Mouse (Mus musculus): ENCODE measurements around the gene Sox1.

Gene Sox1

DNA sequence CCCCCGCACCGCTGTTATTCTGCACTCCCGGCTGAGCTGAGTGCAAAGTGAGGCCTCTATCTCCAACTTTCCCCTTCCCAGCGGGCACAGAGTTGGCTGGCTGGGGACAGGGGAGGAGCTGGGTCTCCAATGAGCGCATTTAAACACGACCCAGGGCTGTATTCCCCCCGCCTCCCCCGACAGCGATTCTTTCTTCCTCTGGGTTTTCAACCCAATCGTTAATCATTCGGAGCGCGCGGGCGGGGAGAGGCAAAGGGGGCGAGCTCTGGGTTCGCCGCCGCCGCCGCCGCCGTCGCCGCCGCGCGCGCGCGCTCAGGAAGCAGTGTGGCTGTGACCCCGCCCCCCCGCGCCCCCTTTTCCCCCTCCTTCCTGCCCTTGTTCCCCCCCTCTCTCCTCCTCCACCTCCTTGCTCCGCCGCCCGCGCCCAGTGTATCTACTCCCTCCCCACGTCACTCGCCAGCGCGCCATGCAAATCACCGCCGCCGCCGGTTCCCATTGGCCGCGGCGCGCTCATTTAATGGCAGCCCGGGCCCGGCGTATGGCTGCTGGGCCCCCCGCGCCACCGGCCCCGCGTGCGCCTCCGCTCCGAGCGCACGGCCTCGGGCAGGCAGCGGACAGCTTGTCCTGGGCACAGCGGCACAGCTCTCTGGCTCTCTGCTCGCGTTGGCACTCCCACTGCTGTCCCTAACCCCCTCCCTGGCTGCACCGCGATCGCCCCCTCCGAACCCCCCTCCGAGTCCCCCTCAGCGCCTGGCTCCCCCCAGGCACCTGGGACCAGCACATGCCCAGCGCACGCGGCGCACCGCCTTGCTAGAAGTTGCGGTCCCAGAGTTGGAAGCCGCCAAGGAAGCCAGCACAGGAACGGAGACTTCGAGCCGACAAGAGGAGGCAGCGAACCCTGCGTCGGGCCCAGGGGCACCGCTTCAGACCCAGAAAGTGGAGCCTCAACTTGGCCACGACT lies at the start of gene Sox1:
Sox1 (plus strand) TSS at position 225 of the 961 bp plus-strand sequence.
- peak in 1 of 2 experiments; percentile 60 for DNase-seq (ENCODE audit: low spot score in 2 of 2)

DNA sequence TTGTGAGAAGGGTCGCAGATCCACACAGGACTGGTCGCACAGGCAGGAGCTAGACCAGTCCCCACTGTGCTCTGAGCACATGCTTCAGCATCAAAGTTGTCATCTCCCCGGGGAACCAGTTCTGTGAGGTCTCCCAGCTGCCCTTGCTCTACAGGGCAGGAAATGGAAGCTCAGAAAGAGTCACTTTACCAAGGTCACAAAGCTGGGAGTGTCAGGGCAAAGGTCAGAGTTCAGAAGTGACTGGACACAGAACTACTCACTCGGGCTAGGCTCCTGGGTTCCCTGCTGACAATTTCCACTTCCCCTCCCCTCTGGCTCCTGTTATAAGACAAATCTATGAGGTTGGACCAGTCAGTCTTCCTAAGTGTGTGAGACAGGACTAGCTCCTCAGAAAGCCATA lies 49.2 kb upstream of the Sox1 start:
- DNase-seq (ENCODE audit: low spot score in 2 of 2), result no peak

DNA sequence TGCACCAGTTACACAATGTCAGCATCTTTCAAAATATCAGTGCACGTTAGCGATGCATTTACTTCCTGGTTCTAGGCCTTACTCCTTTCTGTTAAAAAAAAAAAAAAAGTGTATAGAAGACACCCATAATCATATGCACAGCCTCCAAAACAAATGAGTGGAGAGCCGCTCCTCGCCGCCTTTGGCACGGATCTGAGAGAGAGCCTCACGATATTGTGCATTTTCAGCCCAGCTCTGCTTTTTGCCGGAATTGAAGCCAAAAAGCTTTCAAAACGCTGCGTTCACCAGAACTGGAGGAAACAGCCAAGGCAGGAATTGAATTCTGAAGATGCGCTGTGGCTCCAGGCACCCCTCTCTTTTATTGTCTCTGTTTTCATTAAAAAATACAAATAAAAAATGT lies 48.2 kb upstream of the Sox1 start:
- DNase-seq (ENCODE audit: low spot score in 2 of 2), result no peak

DNA sequence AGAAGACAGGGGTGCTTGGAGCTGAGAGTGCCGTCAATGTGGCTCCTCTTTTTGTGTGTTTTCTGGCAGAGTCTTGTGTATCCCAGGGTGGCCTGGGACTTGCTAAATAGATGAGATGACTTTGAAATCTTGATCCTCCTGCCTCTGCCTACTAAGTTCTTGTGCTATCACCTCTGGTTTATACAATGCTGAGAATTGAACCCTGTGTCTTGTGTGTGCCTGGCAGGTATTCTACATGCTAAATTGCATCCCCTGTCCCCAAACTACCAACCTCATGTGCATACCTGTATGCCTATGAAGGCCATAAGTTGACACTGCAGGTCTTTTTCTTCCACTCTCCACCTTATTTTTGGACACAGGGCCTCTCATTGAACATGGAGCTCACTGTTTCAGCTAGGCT lies 46.8 kb upstream of the Sox1 start:
- no peak for DNase-seq (ENCODE audit: low spot score in 2 of 2)

DNA sequence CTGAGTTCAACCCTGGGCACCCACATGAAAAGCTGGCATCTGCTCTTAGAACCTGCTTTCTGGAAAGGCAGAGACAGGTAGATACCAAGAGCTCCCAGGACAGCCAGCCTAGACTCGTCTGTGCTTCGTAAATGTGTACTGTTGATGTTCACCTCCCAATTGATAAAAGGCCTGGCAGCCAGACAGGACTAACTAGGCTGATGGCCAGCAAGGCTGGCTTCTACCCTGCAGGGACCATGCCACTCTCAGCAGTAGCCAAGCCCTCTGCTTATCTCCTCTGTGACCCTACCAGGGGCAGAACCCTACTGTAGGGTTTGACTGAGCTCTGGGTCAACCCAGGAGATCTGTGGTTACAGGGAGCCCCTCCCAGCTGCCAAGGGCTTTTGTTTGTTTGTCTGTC lies 45.5 kb upstream of the Sox1 start:
- DNase-seq (ENCODE audit: low spot score in 2 of 2), result no peak

DNA sequence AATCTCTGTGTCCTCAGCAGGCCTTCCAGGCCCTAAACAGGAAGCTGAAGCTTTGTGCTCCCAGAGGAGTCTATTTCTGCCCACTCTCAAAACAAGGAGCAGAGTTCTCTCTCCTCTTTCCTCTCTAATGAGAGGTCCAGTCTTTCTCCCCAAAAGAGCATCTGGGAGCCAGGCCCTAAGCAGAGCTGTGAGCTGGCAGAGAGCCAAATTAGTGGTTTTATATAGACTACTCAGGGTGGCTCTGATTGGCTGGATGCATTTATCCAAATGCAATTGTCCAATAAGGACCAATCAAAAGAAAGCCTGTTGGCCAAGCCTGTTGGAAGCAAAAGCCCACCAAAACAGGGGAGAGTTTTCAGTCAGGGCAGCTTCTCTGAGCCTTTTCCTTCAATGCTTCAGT lies 44.0 kb upstream of the Sox1 start:
- no peak for DNase-seq (ENCODE audit: low spot score in 2 of 2)

DNA sequence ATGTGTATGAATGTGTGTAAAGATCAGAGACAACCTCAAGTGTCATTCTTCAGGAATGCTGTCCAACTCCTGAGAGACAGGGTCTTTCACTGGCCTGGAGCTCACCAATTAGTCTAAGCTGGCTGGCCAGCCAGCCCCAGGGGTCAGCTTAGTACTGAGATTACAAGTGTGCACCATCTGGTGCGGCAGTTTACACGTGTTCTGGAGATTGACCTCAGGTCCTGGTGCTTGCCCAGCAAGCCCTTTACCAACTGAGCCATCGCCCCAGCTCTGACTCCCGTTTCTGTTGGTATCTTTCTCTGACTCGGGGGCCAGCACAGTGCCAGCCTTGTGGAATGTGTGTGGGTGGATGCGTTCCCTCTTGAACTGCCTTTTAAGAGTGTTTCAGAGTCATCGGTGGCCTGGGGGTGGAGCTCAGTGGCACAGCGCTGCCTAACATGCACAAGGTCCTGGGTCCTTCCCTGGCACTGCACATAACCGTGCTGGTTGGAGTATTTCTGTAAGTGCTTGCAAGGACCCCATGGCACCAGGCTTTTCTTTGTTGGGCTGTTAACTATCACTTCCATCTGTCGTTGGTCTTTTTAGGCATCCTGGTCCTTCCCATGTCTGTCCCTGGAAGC lies 40.6 kb upstream of the Sox1 start:
- DNase-seq (ENCODE audit: low spot score in 2 of 2), result no peak

DNA sequence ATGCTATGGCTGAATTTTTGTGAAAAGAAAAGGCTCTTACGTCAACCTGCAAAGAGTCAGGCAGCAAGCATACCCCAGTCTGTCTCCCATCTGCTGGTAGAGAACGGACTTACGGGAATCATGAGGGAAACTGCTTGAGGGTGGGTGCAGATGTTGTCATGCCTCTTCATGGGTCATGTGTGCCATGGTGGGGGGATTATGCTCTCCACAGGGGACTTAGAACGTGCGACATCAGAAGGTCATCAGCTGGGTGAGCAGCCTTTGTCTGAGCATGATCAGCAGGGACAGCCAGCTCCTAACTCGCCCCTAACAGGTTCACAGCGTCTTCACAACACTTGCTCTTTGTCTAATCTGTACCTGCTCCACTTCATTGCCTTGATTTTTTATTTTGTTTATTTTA lies 26.9 kb upstream of the Sox1 start:
- no peak for DNase-seq (ENCODE audit: low spot score in 2 of 2)

DNA sequence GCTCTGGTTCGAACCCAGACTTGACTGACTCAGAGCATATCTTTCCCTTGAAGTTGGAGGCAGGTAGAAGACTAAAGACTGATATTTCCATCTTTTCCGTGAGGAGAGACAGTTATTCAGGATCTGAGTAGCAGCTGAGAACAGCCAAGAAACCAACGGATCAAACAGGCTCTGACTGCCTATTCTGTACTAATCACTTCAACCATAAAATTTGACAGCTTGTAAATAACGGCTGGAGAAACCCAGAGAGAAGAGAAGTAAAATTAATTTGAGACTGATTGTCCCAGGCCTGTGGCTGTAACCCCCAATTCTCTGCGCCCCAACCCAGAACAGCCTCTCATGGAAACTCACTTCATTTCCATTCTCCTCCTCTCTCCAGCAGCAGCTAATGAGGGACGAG lies 26.2 kb upstream of the Sox1 start:
- no peak for DNase-seq (ENCODE audit: low spot score in 2 of 2)

DNA sequence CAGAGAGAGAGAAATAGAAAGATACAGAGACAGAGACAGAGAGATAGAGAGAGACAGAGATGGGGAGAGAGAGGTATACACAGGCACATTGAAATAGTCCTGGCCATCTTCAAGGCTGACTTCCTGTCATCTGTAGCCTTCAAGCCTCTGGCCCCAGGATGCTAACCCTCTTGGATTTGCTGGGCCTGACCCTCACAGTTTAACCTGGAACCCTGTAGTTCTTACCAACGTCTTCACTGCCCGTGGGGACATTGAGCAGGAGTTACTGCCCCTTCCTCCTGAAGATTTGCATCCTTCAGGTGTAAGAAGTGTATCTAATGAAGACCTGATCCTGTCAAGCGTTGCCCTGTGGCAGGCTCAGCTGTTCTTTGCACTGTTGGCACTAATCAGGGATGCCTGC lies 14.0 kb upstream of the Sox1 start:
- DNase-seq (ENCODE audit: low spot score in 2 of 2), result no peak

DNA sequence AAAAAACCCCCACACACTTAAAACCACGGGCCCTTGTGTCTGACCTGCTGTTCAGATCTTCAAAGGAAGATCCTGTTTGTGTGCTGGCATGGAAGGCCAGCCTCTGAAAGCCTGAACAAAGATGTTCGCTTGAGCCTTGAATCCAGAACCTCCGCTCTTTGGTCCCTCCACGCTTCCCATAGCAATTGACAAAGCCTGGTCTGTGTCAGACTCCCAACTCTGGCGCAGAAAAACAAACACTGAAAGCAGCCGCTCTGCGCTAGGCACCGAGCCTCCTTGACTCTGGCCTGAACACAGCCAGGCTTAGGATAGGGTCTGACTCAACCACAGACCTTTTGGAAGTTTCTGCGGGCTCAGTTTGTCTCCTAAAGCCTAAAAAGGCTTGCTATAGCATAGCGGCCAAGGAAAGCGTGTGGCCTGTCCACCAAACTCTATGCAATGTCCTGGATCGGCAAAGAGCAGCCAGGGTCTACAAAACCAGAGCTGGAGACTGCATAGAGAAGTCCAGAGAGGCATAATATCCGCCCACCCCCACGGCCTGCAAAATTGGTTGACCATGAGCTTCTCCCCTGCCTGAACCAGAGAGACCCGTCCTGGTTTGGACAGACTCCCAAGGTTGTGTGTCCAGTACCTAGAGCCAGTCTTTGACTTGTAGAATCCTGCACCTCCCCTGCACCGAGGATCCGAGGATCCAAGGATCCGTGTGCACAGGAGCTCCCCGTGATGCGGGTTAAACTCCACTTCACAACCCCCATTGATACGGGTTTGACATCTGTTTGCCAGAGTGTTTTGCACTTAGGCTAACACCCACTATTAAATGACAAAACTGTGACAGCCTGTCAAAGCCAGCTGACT lies 12.2 kb upstream of the Sox1 start:
- DNase-seq (ENCODE audit: low spot score in 2 of 2), result peak in 1 of 2 experiments; percentile 48

DNA sequence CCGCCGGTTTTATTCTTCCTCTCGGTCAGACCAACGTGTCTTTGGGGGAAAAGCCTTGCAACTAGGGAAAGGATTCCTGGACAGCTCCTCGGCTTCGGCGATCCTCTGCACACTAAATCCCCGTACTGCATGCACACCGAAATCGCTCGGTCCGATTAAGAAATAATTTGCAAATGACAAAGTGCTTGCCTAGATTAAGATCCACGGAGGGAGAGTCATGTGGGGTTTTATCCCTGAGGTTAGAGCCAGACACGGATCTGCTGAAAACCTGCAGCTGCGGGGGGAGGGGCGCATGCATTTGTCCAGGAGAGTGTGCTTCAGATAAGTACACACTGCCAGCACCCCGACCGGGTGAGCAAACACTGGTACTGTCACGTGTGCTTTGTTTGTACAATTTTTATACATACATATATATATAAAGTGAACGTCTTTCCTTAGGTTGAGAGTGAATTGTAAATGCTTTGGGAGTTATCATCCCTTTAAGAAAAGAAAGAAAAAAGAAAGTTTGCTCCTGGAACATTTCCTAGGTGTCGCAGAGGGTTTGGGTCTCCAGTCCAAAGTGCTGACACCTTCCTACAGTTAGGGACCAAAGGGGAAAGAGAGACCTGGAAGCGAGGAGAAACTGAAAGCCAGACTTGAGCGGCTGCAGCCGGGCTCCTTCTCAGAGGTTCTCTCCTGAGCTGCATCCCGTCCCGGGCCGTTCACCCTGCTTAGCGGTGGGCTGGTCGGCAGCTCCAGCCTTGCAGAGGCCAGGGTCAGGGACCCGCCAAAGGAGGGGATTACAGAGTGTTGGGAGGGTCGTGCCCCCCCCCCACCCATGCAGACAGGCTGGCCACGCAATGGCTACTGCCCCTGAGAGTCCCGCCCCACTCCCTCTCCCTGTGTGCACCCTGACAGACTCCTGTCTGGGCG lies 10.9 kb upstream of the Sox1 start:
- DNase-seq (ENCODE audit: low spot score in 2 of 2), result no peak

DNA sequence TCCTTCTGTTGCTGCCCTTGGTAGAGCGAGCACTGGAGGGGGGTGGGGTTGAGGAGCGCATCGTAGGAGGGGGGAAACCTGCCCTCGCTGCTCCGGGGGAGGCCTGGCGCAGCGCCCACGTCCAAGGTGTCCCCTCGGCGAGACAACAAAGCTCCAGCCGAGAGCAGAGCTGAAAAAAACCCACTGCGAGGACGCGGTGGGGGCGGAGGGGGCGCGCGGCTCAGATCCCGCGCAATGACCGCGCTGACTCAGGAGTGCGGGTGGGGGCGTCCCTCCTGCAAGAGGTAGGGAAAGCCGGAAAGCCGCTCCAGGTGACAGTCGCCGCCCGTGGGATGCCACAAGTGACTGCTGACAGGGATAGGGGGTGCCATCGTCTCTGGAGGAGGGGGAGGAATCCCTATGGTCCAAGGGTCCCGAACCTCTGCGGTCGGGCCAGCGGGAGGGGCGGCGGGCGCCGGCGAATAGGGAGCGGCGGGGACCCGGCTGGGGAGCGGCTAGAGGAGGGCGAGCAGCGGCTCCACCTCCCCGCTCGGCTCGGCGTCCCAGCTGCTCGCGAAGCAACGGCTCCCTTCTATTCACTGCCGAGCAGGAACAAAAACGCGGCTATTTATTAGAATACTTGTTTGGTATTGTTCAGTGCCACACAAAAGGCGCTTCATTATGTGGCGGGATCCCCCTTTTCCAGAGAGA lies 10.0 kb upstream of the Sox1 start:
- DNase-seq (ENCODE audit: low spot score in 2 of 2), result no peak

DNA sequence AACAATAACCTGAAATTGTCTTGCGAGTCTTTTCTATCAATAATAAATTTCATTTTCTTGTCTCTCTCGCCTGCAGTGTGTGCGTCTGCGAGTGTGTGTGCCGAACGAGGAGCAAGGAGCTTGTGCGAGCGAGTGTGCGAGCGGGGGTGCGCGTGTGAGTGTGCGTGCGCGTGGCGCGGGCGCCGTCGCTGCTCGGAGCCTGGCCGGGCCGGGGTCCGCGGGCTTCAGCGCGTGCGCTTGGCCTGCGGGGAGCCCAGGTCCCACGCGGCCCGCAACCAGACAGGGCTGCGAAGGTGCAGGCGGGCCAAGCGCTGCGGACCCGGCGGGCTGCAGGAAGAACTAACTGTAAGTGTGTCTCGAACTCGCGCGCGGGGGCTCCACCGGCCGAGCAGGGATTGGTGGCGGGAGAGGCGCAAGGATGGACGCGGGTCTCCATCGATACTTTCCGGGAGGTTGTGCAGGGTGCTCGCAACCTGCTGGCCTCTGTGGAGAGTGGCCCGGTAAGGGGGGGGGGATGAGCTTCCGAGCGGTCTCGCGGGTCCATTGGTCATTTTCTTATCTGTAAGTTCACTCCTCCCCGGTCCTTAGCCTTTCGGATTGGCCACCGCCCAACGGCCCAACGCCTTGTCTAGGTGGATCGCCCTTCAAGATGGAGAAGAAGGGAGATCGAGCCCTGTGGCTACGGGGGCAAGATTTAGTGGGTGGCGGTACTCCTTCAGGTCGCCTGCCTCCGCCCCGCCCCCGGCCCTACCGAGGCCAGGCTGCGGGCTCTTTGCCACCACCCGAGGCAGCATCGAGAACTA lies 9.2 kb upstream of the Sox1 start:
- DNase-seq (ENCODE audit: low spot score in 2 of 2), result peak in 1 of 2 experiments; percentile 56

DNA sequence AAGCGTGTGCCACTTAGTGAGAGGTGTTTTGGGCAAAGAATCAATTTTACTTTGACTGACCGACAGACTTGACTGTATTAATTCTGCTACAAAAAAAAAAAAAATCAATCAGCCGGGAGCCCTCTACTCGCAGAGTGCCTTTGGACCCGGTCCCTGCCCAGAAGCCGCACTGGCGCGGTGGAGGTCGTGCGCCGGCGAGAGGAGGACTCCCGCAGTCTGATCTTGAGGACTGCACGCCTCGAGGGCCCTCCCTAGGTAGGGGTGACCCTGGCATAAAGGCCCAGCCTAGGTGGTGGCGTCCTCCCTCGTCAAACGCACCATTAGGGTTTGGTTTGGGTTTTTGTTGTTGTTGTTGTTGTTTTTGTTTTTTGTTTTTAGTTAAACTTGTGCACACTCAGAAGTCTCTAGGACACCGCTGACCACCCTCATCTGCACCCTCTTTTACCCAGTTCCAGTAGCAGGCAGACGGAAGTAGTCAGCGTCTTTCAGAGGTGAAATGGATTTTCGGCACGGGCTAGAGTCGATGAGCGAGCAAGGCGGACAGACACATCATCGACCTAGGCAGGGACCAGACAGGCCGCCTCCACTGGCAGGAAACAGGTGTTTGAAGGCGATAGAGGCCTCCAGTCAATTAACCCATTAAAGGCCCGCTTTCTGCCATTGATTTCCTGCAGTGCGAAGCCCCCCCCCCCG lies 8.4 kb upstream of the Sox1 start:
- peak in 1 of 2 experiments; percentile 55 for DNase-seq (ENCODE audit: low spot score in 2 of 2)

DNA sequence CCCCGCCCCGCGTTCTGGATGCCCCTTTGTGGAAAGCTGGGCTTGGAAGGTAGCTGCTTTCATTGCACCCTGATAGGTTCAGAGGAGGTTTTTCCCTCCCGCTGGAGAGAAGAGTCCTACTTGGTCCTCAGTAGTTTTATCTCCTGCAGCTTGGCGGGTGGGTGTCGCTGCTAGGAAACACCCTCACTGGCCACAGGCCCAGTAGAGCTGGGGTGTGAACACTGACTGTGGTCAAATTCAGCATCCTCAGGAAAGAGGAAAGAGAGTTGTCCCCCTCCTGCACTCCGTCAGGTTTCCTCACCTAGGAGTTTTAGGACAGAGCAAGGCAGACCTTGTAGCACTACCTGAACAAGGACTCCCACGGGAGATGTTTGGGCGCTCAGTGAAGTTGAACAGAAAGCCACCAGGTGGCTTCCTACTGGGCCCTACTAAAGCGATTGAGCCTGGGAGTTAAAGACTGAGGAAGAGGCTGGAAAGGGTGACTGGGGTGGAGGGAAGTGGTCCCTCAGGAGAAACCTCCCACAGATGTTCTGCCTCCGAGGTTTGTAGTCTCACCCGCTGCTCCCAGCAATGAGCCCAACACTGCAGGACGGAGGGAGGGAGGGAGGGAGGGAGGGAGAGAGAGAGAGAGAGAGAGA lies 7.8 kb upstream of the Sox1 start:
- DNase-seq (ENCODE audit: low spot score in 2 of 2), result no peak

DNA sequence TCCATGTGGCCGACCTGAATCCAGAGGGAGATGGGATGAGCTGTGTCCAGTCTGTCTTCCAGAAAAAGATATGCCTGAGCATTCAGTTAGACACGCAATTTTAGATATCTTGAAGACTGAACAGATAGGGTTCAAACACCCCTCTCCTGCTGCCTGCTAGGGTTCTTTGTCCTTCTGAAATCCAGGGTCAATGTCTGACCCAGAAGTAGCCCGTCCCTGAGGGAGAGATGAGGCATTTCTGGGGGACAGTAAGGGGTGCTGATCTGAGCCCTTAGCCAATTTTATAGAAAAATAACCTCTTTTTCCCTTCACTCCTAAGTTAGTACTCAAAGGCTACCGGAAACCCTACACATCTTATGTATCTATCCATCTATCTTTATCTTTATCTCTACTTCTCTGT lies 7.2 kb upstream of the Sox1 start:
- DNase-seq (ENCODE audit: low spot score in 2 of 2), result no peak

DNA sequence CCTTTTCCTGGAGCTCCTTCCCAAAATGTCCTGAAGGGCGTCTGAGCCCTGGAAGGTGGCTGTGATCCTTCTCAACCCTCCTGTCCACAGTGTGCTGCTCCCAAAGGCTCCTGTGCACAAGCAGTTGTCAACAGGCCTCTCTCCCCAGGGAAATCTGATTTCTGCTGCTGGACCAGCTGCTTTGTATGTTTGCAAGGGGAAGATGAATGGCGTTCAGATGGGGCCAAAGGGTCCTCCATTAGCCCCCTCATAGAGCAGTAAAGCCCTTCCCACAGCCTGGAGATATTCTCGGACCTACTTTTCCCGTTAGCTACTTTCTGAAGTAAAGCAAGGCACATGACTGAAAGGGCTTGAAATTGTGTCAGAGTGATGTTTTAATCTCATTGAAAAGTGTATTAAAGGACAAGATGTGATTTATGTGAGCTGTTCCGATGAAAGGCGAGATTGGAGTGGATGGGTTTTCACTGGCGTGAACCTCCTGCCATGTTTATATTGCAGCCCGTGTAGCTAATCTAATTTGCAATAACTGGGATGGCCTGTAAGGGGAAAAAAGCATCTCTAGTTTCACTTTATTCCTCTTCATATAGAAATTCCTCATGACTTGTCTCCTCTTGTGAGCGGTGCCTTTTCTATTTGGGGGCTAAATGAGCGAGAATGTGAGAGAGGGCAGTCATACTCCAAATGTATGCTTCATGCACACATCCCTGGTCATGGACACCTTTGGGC lies 6.5 kb upstream of the Sox1 start:
- no peak for DNase-seq (ENCODE audit: low spot score in 2 of 2)

All from urinary bladder, postnatal 4 days (tissue).